Mouse (Mus musculus) neural tube, embryonic 14.5 days (tissue): ENCODE data around the gene Cdh5. TPM values are rescaled to one million over a fixed set of nuclear protein-coding genes. Genes with fewer than 3 reads are reported as not detected.
"Not testable (repeated sequence)": the region's sequence is repeated elsewhere in the genome, so short reads cannot be mapped to it uniquely, and the experiment has no call there.

Experiments used
- ATAC-seq: fragments of 200-750 bp; cut with Nextera tagmentation; 2 replicates; pipeline ENCODE4 v1.8.0; 2017; ENCODE audit warnings: low read depth, mild to moderate bottlenecking, moderate TSS enrichment, moderate library complexity
- H3K27ac ChIP-seq: fragments of 300-500 bp; sonication (generic); 2 replicates; pipeline ENCODE4 v1.5.1; 2014; ENCODE audit warnings: low read depth, mild to moderate bottlenecking, control low read depth, low read length, moderate library complexity, mixed read lengths
- H3K27me3 ChIP-seq: fragments of 300-500 bp; sonication (generic); 2 replicates; pipeline ENCODE4 v1.6.1; 2014; ENCODE audit warnings: low read length; ENCODE audit not compliant: control insufficient read depth, insufficient read depth
- H3K36me3 ChIP-seq: fragments of 300-500 bp; sonication (generic); 2 replicates; pipeline ENCODE4 v1.6.1; 2014; ENCODE audit warnings: low read length, mixed read lengths; ENCODE audit not compliant: control insufficient read depth, insufficient read depth
- H3K4me1 ChIP-seq: fragments of 300-500 bp; sonication (generic); 2 replicates; pipeline ENCODE4 v1.6.1; 2014; ENCODE audit warnings: low read length; ENCODE audit not compliant: control insufficient read depth, insufficient read depth
- H3K4me2 ChIP-seq: fragments of 300-500 bp; sonication (generic); 2 replicates; pipeline ENCODE4 v1.6.1; 2014; ENCODE audit warnings: mild to moderate bottlenecking, low read depth, low read length, control low read depth
- H3K4me3 ChIP-seq: fragments of 300-500 bp; sonication (generic); 2 replicates; pipeline ENCODE4 v1.5.1; 2014; ENCODE audit warnings: low read depth, low read length, control low read depth, mixed read lengths
- H3K9ac ChIP-seq: fragments of 300-500 bp; sonication (generic); replicated peaks from 2 replicates; pipeline ENCODE4 v1.6.1; 2014; ENCODE audit warnings: low read depth, mild to moderate bottlenecking, control low read depth, low read length, mixed read lengths
- H3K9me3 ChIP-seq: fragments of 300-500 bp; sonication (generic); 2 replicates; pipeline ENCODE4 v1.6.1; 2016; ENCODE audit warnings: low read length; ENCODE audit not compliant: control insufficient read depth
- WGBS: fragments of 180-500 bp; shearing (Covaris S2); extraction: QIAGEN DNeasy Blood & Tissue Kit; methylation state at CpG from one replicate; pipeline ENCODE4 v1.1.7; 2014; 5-methylcytosine and 5-hydroxymethylcytosine counted together
- polyA plus RNA-seq: library from polyadenylated mRNA; unstranded; fragments of >200 nt; fragmentation: Nextera tagmentation; extraction: Ambion mirVana; gene quantifications from 2 replicates; pipeline ENCODE4 v1.2.1, GENCODE M21; 2014

Cdh5 gene
- polyA plus RNA-seq, 1 experiment from 2014 or later: 4.2 TPM

GRCm38 (mm10) chr8:104100724-104101123 is 701 bp upstream of the Cdh5 start:
- WGBS: 94% methylated on average over 6 of the region's 6 CpGs
- not testable (repeated sequence) for ATAC-seq

GRCm38 (mm10) chr8:104103462-104103861 is 2.0 kb downstream of the Cdh5 start:
- Histone ChIP-seq H3K4me3 (no peak overlapping the region), H3K27ac (no peak overlapping the region), H3K27me3 (no peaks in the 10 kb centered on the region), H3K36me3 (no peaks in the 10 kb centered on the region), H3K9me3 (no peaks in the 10 kb centered on the region), H3K9ac (no peak overlapping the region), H3K4me2 (no peak overlapping the region), H3K4me1 (no peaks in the 10 kb centered on the region)
- WGBS: 82% methylated on average over 7 of the region's 7 CpGs
- ATAC-seq: no peak

More at GRCm38 (mm10) chr8:104100724-104101123, 701 bp upstream of the Cdh5 start:
- not testable (repeated sequence) for H3K4me2 ChIP-seq, H3K9me3 ChIP-seq, H3K27ac ChIP-seq, H3K4me3 ChIP-seq, H3K4me1 ChIP-seq, H3K27me3 ChIP-seq, H3K36me3 ChIP-seq, H3K9ac ChIP-seq

- Histone ChIP-seq H3K27ac (no peak overlapping the region), H3K4me1 (no peaks in the 10 kb centered on the region), H3K9ac (no peak overlapping the region), H3K9me3 (no peaks in the 10 kb centered on the region), H3K4me2 (no peak overlapping the region), H3K36me3 (no peaks in the 10 kb centered on the region), H3K4me3 (no peak overlapping the region), H3K27me3 (no peaks in the 10 kb centered on the region)
- 59% methylated on average over 6 of the region's 6 CpGs for WGBS
- no peak for ATAC-seq
Observed at GRCm38 (mm10) chr8:104105768-104106167, 4.3 kb downstream of the Cdh5 start.

- no peaks in the 10 kb centered on the region for H3K4me1 ChIP-seq
- no peak overlapping the region for H3K9ac ChIP-seq
- no peak overlapping the region for H3K27ac ChIP-seq
- H3K9me3 ChIP-seq: no peaks in the 10 kb centered on the region
- H3K36me3 ChIP-seq: no peaks in the 10 kb centered on the region
- ATAC-seq: no peak
- H3K27me3 ChIP-seq: no peaks in the 10 kb centered on the region
- H3K4me2 ChIP-seq: no peak overlapping the region
- no peak overlapping the region for H3K4me3 ChIP-seq
- 64% methylated on average over 7 of the region's 7 CpGs for WGBS
Observed at GRCm38 (mm10) chr8:104106276-104106946, 5.0 kb downstream of the Cdh5 start.

- Histone ChIP-seq H3K27me3 (no peaks in the 10 kb centered on the region), H3K36me3 (no peaks in the 10 kb centered on the region), H3K27ac (no peak overlapping the region)
Observed at GRCm38 (mm10) chr8:104107111-104107510, 5.7 kb downstream of the Cdh5 start.

DNA sequence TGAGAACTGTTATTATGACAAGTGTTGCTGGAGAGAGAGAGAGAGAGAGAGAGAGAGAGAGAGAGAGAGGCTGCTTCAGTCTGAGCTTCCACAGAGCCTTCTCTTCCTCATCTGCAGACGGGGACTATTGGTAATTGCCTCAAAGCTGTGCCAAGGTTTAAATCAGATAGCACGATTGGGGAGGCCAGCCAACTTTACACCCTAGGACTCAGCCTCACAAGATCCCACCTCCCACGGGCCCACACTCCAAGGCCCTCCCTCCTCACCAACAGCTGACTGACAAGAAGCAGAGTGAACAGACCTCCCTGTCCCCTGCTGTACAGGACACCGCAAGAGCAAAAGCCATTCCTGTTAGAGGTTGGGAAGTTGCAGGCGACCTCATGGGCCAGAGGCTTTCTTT is 6.6 kb downstream of the Cdh5 start:
- no peak overlapping the region for H3K4me3 ChIP-seq
- ATAC-seq: no peak
- 53% methylated on average over 5 of the region's 5 CpGs for WGBS

More at GRCm38 (mm10) chr8:104107111-104107510, 5.7 kb downstream of the Cdh5 start:
- no peaks in the 10 kb centered on the region for H3K4me1 ChIP-seq
- no peak for ATAC-seq
- no peak overlapping the region for H3K4me2 ChIP-seq
- H3K4me3 ChIP-seq: no peak overlapping the region
- no peaks in the 10 kb centered on the region for H3K9me3 ChIP-seq
- no peak overlapping the region for H3K9ac ChIP-seq

GRCm38 (mm10) chr8:104110498-104111134 is 9.2 kb downstream of the Cdh5 start:
- ATAC-seq: no peak
- H3K27me3 ChIP-seq: no peaks in the 10 kb centered on the region
- no peak overlapping the region for H3K27ac ChIP-seq
- H3K4me3 ChIP-seq: no peak overlapping the region
- H3K4me1 ChIP-seq: no peaks in the 10 kb centered on the region
- 83% methylated on average over 10 of the region's 10 CpGs for WGBS
- no peaks in the 10 kb centered on the region for H3K9me3 ChIP-seq
- H3K4me2 ChIP-seq: no peak overlapping the region
- H3K36me3 ChIP-seq: no peaks in the 10 kb centered on the region
- H3K9ac ChIP-seq: no peak overlapping the region

More for the DNA sequence above, 6.6 kb downstream of the Cdh5 start:
- no peak overlapping the region for H3K9ac ChIP-seq
- H3K36me3 ChIP-seq: no peaks in the 10 kb centered on the region
- no peaks in the 10 kb centered on the region for H3K27me3 ChIP-seq
- H3K9me3 ChIP-seq: no peaks in the 10 kb centered on the region
- no peak overlapping the region for H3K4me2 ChIP-seq
- H3K4me1 ChIP-seq: no peaks in the 10 kb centered on the region
- no peak overlapping the region for H3K27ac ChIP-seq

GRCm38 (mm10) chr8:104121640-104122416 is 20.4 kb downstream of the Cdh5 start:
- H3K27me3 ChIP-seq: no peaks in the 10 kb centered on the region
- no peaks in the 10 kb centered on the region for H3K9me3 ChIP-seq
- no peak overlapping the region for H3K4me3 ChIP-seq
- H3K36me3 ChIP-seq: no peaks in the 10 kb centered on the region
- WGBS: 83% methylated on average over 12 of the region's 12 CpGs
- no peak for ATAC-seq
- no peak overlapping the region for H3K4me2 ChIP-seq
- H3K9ac ChIP-seq: no peak overlapping the region
- no peaks in the 10 kb centered on the region for H3K4me1 ChIP-seq
- H3K27ac ChIP-seq: no peak overlapping the region

GRCm38 (mm10) chr8:104123080-104123657 is 21.7 kb downstream of the Cdh5 start:
- Histone ChIP-seq H3K4me1 (no peaks in the 10 kb centered on the region), H3K9ac (no peak overlapping the region), H3K9me3 (no peaks in the 10 kb centered on the region), H3K4me3 (no peak overlapping the region), H3K36me3 (no peaks in the 10 kb centered on the region), H3K27me3 (no peaks in the 10 kb centered on the region), H3K27ac (no peak overlapping the region), H3K4me2 (no peak overlapping the region)
- no peak for ATAC-seq
- 95% methylated on average over 2 of the region's 2 CpGs for WGBS
